ENCODE assay signal across 16 mouse cellular contexts in the genomic region with DNA sequence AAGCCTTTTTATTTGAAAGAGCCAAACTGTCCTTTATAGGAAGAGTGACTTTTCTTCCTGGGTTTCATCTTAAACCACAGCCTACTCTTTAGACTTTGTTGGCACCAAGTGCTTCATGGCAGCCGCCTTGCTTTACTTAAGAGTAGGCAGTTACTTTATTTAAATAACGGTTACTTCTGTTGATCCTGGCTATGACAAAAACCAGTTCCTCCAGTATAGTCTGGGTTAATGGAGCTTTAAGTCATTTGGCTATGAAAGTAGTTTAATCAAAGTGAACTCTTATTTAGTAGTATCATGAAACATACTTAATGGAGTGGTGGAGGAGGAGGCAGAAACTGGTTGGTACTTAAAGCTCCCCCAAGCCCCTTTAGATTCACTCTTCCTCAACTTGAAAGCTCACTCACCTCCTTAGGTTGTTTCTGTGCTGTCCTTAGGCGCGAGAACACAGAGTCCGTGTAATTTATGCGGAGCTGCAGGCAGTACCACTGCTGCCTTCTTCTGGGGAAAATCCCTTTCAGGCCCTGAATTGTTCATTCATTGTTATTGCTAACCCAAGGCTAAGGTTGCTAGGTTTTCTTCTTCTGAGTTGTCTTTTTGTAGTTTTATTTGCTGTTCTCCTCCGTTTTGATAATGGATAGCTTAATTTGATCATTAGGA.
A peak's percentile ranks its signal among the peaks of the same experiment; 100 is the strongest.
DNase-seq lines count a peak whose midpoint lies in the region; ATAC-seq and TF ChIP-seq lines count a peak whose summit lies in the region.
"Had no signal": no experiment of that assay in that cellular context is flagged by ENCODE, and none has a peak within 500 bp of the region (broad histone marks: within the 10 kb centered on the region; RNA-seq: fewer than 3 reads in every experiment).

No protein-coding gene starts in this region.

- no peak overlapping the region for H3K4me3 ChIP-seq in intestine, embryonic 16.5 days (ENCODE audit: low read length)
- no peak overlapping the region for H3K4me3 ChIP-seq in intestine, postnatal 0 days (ENCODE audit: low read depth, low read length)
- no peak overlapping the region for H3K4me3 ChIP-seq in neural tube, embryonic 11.5 days (ENCODE audit: low read depth, low read length)
- no peak overlapping the region for H3K4me3 ChIP-seq in stomach, embryonic 16.5 days (replicated peaks; ENCODE audit: low read length)
- H3K4me3 ChIP-seq: forebrain, embryonic 13.5 days; layer of hippocampus, adult 2 months; limb, embryonic 13.5 days had no signal

- H3K4me1 ChIP-seq in intestine, embryonic 16.5 days (ENCODE audit: control insufficient read depth, insufficient read depth, low read length): peaks cover 23% of the 10 kb centered on the region
- peaks cover 11% of the 10 kb centered on the region; the same call in 1 of the 2 replicates for H3K4me1 ChIP-seq in intestine, postnatal 0 days (replicated peaks; ENCODE audit: control insufficient read depth, insufficient read depth, low read length)
- H3K4me1 ChIP-seq in neural tube, embryonic 11.5 days (ENCODE audit: control insufficient read depth, insufficient read depth, low read length): peaks cover 13% of the 10 kb centered on the region; the same call in 1 of the 2 replicates
- peaks cover 33% of the 10 kb centered on the region for H3K4me1 ChIP-seq in stomach, embryonic 16.5 days (ENCODE audit: control insufficient read depth, insufficient read depth, low read length)

- H3K9me3 ChIP-seq in intestine, embryonic 16.5 days (ENCODE audit: control insufficient read depth, low read length): no peaks in the 10 kb centered on the region
- H3K9me3 ChIP-seq in intestine, postnatal 0 days (ENCODE audit: control insufficient read depth): no peaks in the 10 kb centered on the region
- H3K9me3 ChIP-seq in neural tube, embryonic 11.5 days (ENCODE audit: control insufficient read depth, low read length): no peaks in the 10 kb centered on the region
- H3K9me3 ChIP-seq in stomach, embryonic 16.5 days (replicated peaks; ENCODE audit: control insufficient read depth, low read length): no peaks in the 10 kb centered on the region
- H3K9me3 ChIP-seq: forebrain, embryonic 13.5 days; limb, embryonic 13.5 days had no signal

- no peak for TF ChIP-seq CTCF in intestine, postnatal 0 days (IDR thresholded peaks at IDR 0.05; ENCODE audit: low read depth)
- TF ChIP-seq CTCF in brain, embryonic 14.5 days (IDR thresholded peaks at IDR 0.05; ENCODE audit: borderline replicate concordance, extremely low read depth, insufficient read depth, insufficient read length): no peak

- TF ChIP-seq POLR2A in brain, embryonic 14.5 days (IDR thresholded peaks at IDR 0.05; ENCODE audit: borderline replicate concordance, extremely low read depth, insufficient read depth, insufficient read length, poor library complexity, severe bottlenecking): no peak

- H3K9ac ChIP-seq in intestine, embryonic 16.5 days (ENCODE audit: low read depth, low read length): no peak overlapping the region
- no peak overlapping the region for H3K9ac ChIP-seq in intestine, postnatal 0 days (ENCODE audit: low read depth, low read length)
- no peak overlapping the region for H3K9ac ChIP-seq in neural tube, embryonic 11.5 days (ENCODE audit: low read length)
- no peak overlapping the region for H3K9ac ChIP-seq in stomach, embryonic 16.5 days (ENCODE audit: low read length)
- H3K9ac ChIP-seq: forebrain, embryonic 13.5 days; limb, embryonic 13.5 days; liver, postnatal 0 days had no signal

- 40% methylated on average over 7 of the region's 7 CpGs for WGBS in intestine, embryonic 16.5 days
- 45% methylated on average over 7 of the region's 7 CpGs for WGBS in intestine, postnatal 0 days
- 31% methylated on average over 7 of the region's 7 CpGs for WGBS in neural tube, embryonic 11.5 days
- WGBS in stomach, embryonic 16.5 days: 45% methylated on average over 7 of the region's 7 CpGs

- H3K36me3 ChIP-seq in intestine, embryonic 16.5 days (ENCODE audit: control insufficient read depth, insufficient read depth, low read length): no peaks in the 10 kb centered on the region
- no peaks in the 10 kb centered on the region for H3K36me3 ChIP-seq in intestine, postnatal 0 days (ENCODE audit: control insufficient read depth, insufficient read depth)
- H3K36me3 ChIP-seq in neural tube, embryonic 11.5 days (ENCODE audit: control insufficient read depth, insufficient read depth, low read length): no peaks in the 10 kb centered on the region
- H3K36me3 ChIP-seq in stomach, embryonic 16.5 days (ENCODE audit: control insufficient read depth, insufficient read depth, low read length): no peaks in the 10 kb centered on the region
- H3K36me3 ChIP-seq: limb, embryonic 13.5 days had no signal

- 0 out of 2 replicates have a peak, but pooled peaks have one; percentile 38 for ATAC-seq in intestine, embryonic 16.5 days
- ATAC-seq in intestine, postnatal 0 days: no peak
- ATAC-seq in neural tube, embryonic 11.5 days (ENCODE audit: insufficient read depth, low FRiP score, low TSS enrichment): peak; percentile 41; the same call in 1 of the 2 replicates
- no peak for ATAC-seq in stomach, embryonic 16.5 days (ENCODE audit: insufficient read depth, low FRiP score)
- ATAC-seq: forebrain, embryonic 13.5 days; liver, postnatal 0 days; Patski had no signal

- no peaks in the 10 kb centered on the region for H3K27me3 ChIP-seq in intestine, embryonic 16.5 days (replicated peaks; ENCODE audit: control insufficient read depth, insufficient read depth, low read length)
- no peaks in the 10 kb centered on the region for H3K27me3 ChIP-seq in intestine, postnatal 0 days (replicated peaks; ENCODE audit: control insufficient read depth, insufficient read depth, low read length)
- H3K27me3 ChIP-seq in neural tube, embryonic 11.5 days (ENCODE audit: control insufficient read depth, insufficient read depth, low read length): no peaks in the 10 kb centered on the region
- no peaks in the 10 kb centered on the region for H3K27me3 ChIP-seq in stomach, embryonic 16.5 days (ENCODE audit: control insufficient read depth, insufficient read depth, low read length)
- H3K27me3 ChIP-seq: forebrain, embryonic 13.5 days; limb, embryonic 13.5 days; Patski had no signal

- no peak for DNase-seq in neural tube, embryonic 11.5 days (ENCODE audit: low spot score)
- no peak for DNase-seq in neural tube, embryonic 10.5 days (ENCODE audit: extremely low spot score, low spot score)
- DNase-seq in brain, embryonic 14.5 days (ENCODE audit: low read depth): peak; percentile 53
- no peak for DNase-seq in adrenal gland, postnatal 10 days
- no peak for DNase-seq in layer of hippocampus, adult 18-20 months (ENCODE audit: low spot score in 2 of 2)
- DNase-seq: cerebellum, adult 18-20 months; kidney, adult 18-20 months; liver, postnatal 0 days; thymus, postnatal 4 days had no signal

- H3K4me2 ChIP-seq in intestine, embryonic 16.5 days (ENCODE audit: low read depth, low read length): no peak overlapping the region
- no peak overlapping the region for H3K4me2 ChIP-seq in intestine, postnatal 0 days (replicated peaks; ENCODE audit: low read depth)
- H3K4me2 ChIP-seq in neural tube, embryonic 11.5 days (ENCODE audit: low read depth): no peak overlapping the region
- H3K4me2 ChIP-seq in stomach, embryonic 16.5 days (ENCODE audit: low read depth, low read length): no peak overlapping the region
- H3K4me2 ChIP-seq: forebrain, embryonic 13.5 days; limb, embryonic 13.5 days had no signal

- peak overlapping the region; percentile 33; the same call in 1 of the 2 replicates for H3K27ac ChIP-seq in intestine, embryonic 16.5 days (ENCODE audit: low read length)
- H3K27ac ChIP-seq in intestine, postnatal 0 days (ENCODE audit: low read depth, low read length): no peak overlapping the region
- no peak overlapping the region for H3K27ac ChIP-seq in neural tube, embryonic 11.5 days (ENCODE audit: low read depth, low read length)
- H3K27ac ChIP-seq in stomach, embryonic 16.5 days (ENCODE audit: low read length): peak overlapping the region; percentile 57; the same call in 1 of the 2 replicates
- H3K27ac ChIP-seq: forebrain, embryonic 13.5 days; layer of hippocampus, adult 2 months; limb, embryonic 13.5 days had no signal

Comparison
In these comparisons a context has a peak if more than half of its experiments do, and no peak if none do; other contexts are left out.
1. ATAC-seq: peak in intestine, embryonic 16.5 days (single experiment) and neural tube, embryonic 11.5 days (single experiment); none in intestine, postnatal 0 days (single experiment) and stomach, embryonic 16.5 days (single experiment).
2. H3K27ac ChIP-seq: peak in intestine, embryonic 16.5 days (single experiment) and stomach, embryonic 16.5 days (single experiment); none in intestine, postnatal 0 days (single experiment) and neural tube, embryonic 11.5 days (single experiment).